Mouse (Mus musculus): Measurements from ENCODE around the gene Gm15446. TPM values are rescaled to one million over a fixed set of nuclear protein-coding genes. Genes with fewer than 3 reads are reported as not detected.
"Not testable (repeated sequence)": the region's sequence is repeated elsewhere in the genome, so short reads cannot be mapped to it uniquely, and the experiment has no call there.

The Gm15446 gene
- polyA plus RNA-seq (2014; fragmentation: Nextera tagmentation; extraction: Ambion mirVana) = 0.57 and 0.81 TPM in 2 replicates

- not testable (repeated sequence) for H3K27ac ChIP-seq (replicated peaks; ENCODE audit: low read depth, low read length); H3K9me3 ChIP-seq (ENCODE audit: control insufficient read depth, low read length); H3K36me3 ChIP-seq (ENCODE audit: control insufficient read depth, insufficient read depth, low read length); H3K27me3 ChIP-seq (replicated peaks; ENCODE audit: control insufficient read depth, insufficient read depth, low read length); H3K4me1 ChIP-seq (ENCODE audit: control insufficient read depth, insufficient read depth, low read length)
- peak within 1 kb of the TSS; percentile 63 for H3K9ac ChIP-seq (ENCODE audit: low read depth, low read length)
- peak; percentile 100 for ATAC-seq (ENCODE audit: low read depth)
- H3K4me3 ChIP-seq (ENCODE audit: low read depth, low read length) = peak within 1 kb of the TSS; percentile 50
- peak; percentile 93 for DNase-seq (ENCODE audit: low spot score)
- WGBS = under 1% methylated on average over 20 of the region's 22 CpGs
- peak within 1 kb of the TSS; percentile 54 for H3K4me2 ChIP-seq (ENCODE audit: low read depth, low read length)
Measured at GRCm38 (mm10) chr5:109923261-109924071, at the start of gene Gm15446. Gm15446 (plus strand) TSS chr5:109923400.

- H3K36me3 ChIP-seq (ENCODE audit: control insufficient read depth, insufficient read depth, low read length); H3K27me3 ChIP-seq (replicated peaks; ENCODE audit: control insufficient read depth, insufficient read depth, low read length); H3K4me1 ChIP-seq (ENCODE audit: control insufficient read depth, insufficient read depth, low read length); H3K27ac ChIP-seq (replicated peaks; ENCODE audit: low read depth, low read length); ATAC-seq (ENCODE audit: low read depth); DNase-seq (ENCODE audit: low spot score); H3K9me3 ChIP-seq (ENCODE audit: control insufficient read depth, low read length): not testable (repeated sequence)
- H3K4me2 ChIP-seq (ENCODE audit: low read depth, low read length) = peak overlapping the region; percentile 54
- WGBS = 19% methylated on average over 2 of the region's 2 CpGs
- peak overlapping the region; percentile 63 for H3K9ac ChIP-seq (ENCODE audit: low read depth, low read length)
- H3K4me3 ChIP-seq (ENCODE audit: low read depth, low read length) = peak overlapping the region; percentile 50
Measured at GRCm38 (mm10) chr5:109924129-109924528, 929 bp downstream of the Gm15446 start.

- no peaks in the 10 kb centered on the region for H3K27me3 ChIP-seq (replicated peaks; ENCODE audit: control insufficient read depth, insufficient read depth, low read length)
- H3K27ac ChIP-seq (replicated peaks; ENCODE audit: low read depth, low read length) = no peak overlapping the region
- no peak for DNase-seq (ENCODE audit: low spot score)
- no peak overlapping the region for H3K4me2 ChIP-seq (ENCODE audit: low read depth, low read length)
- no peaks in the 10 kb centered on the region for H3K9me3 ChIP-seq (ENCODE audit: control insufficient read depth, low read length)
- no peaks in the 10 kb centered on the region for H3K36me3 ChIP-seq (ENCODE audit: control insufficient read depth, insufficient read depth, low read length)
- no peak for ATAC-seq (ENCODE audit: low read depth)
- 0 out of 2 replicates have a peak, but pooled peaks cover 4% of the 10 kb centered on the region for H3K4me1 ChIP-seq (ENCODE audit: control insufficient read depth, insufficient read depth, low read length)
- no peak overlapping the region for H3K4me3 ChIP-seq (ENCODE audit: low read depth, low read length)
- no peak overlapping the region for H3K9ac ChIP-seq (ENCODE audit: low read depth, low read length)
Measured at GRCm38 (mm10) chr5:109924936-109925335, 1.7 kb downstream of the Gm15446 start.

- H3K4me3 ChIP-seq (ENCODE audit: low read depth, low read length) = no peak overlapping the region
- DNase-seq (ENCODE audit: low spot score) = no peak
- H3K27me3 ChIP-seq (replicated peaks; ENCODE audit: control insufficient read depth, insufficient read depth, low read length) = no peaks in the 10 kb centered on the region
- H3K4me1 ChIP-seq (ENCODE audit: control insufficient read depth, insufficient read depth, low read length) = no peaks in the 10 kb centered on the region
- H3K4me2 ChIP-seq (ENCODE audit: low read depth, low read length) = no peak overlapping the region
- H3K9me3 ChIP-seq (ENCODE audit: control insufficient read depth, low read length) = 0 out of 2 replicates have a peak, but pooled peaks cover 7% of the 10 kb centered on the region
- no peak for ATAC-seq (ENCODE audit: low read depth)
- H3K27ac ChIP-seq (replicated peaks; ENCODE audit: low read depth, low read length) = no peak overlapping the region
- H3K36me3 ChIP-seq (ENCODE audit: control insufficient read depth, insufficient read depth, low read length) = no peaks in the 10 kb centered on the region
- 72% methylated on average over 1 of the region's 1 CpGs for WGBS
- no peak overlapping the region for H3K9ac ChIP-seq (ENCODE audit: low read depth, low read length)
Measured at GRCm38 (mm10) chr5:109950281-109950680, 27.1 kb downstream of the Gm15446 start.

GRCm38 (mm10) chr5:109980743-109981142 lies 57.5 kb downstream of the Gm15446 start:
- WGBS = 85% methylated on average over 2 of the region's 2 CpGs
- ATAC-seq (ENCODE audit: low read depth); H3K9ac ChIP-seq (ENCODE audit: low read depth, low read length); H3K4me2 ChIP-seq (ENCODE audit: low read depth, low read length); H3K9me3 ChIP-seq (ENCODE audit: control insufficient read depth, low read length); H3K27ac ChIP-seq (replicated peaks; ENCODE audit: low read depth, low read length); H3K4me3 ChIP-seq (ENCODE audit: low read depth, low read length); H3K36me3 ChIP-seq (ENCODE audit: control insufficient read depth, insufficient read depth, low read length); DNase-seq (ENCODE audit: low spot score); H3K4me1 ChIP-seq (ENCODE audit: control insufficient read depth, insufficient read depth, low read length); H3K27me3 ChIP-seq (replicated peaks; ENCODE audit: control insufficient read depth, insufficient read depth, low read length): not testable (repeated sequence)

Other genes starting within 250 kb of the Gm15446 start
- 1.5 and 1.7 TPM in 2 replicates for gene 5430403G16Rik, start 232.4 kb upstream of the Gm15446 start, polyA plus RNA-seq (2014; fragmentation: Nextera tagmentation; extraction: Ambion mirVana)
- gene 4930522L14Rik, start 171.5 kb upstream of the Gm15446 start, polyA plus RNA-seq (2014; fragmentation: Nextera tagmentation; extraction: Ambion mirVana) = 7.5 and 7.7 TPM in 2 replicates
- gene Zfp932, start 73.1 kb downstream of the Gm15446 start, polyA plus RNA-seq (2014; fragmentation: Nextera tagmentation; extraction: Ambion mirVana) = 19.3 and 21.3 TPM in 2 replicates
- gene Gm17655, start 149.1 kb downstream of the Gm15446 start, polyA plus RNA-seq (2014; fragmentation: Nextera tagmentation; extraction: Ambion mirVana) = 2.1 and 3.6 TPM in 2 replicates
- gene Gm35315, start 171.0 kb downstream of the Gm15446 start, polyA plus RNA-seq (2014; fragmentation: Nextera tagmentation; extraction: Ambion mirVana) = 0.71 and 1.0 TPM in 2 replicates
- gene Plcxd1, start 176.6 kb downstream of the Gm15446 start, polyA plus RNA-seq (2014; fragmentation: Nextera tagmentation; extraction: Ambion mirVana) = 1.7 and 1.8 TPM in 2 replicates
- 25.8 and 28.2 TPM in 2 replicates for gene Gtpbp6, start 184.8 kb downstream of the Gm15446 start, polyA plus RNA-seq (2014; fragmentation: Nextera tagmentation; extraction: Ambion mirVana)
- 4.0 and 4.8 TPM in 2 replicates for gene Zfp605, start 186.7 kb downstream of the Gm15446 start, polyA plus RNA-seq (2014; fragmentation: Nextera tagmentation; extraction: Ambion mirVana)
- 35.6 and 38.7 TPM in 2 replicates for gene Chfr, start 212.4 kb downstream of the Gm15446 start, polyA plus RNA-seq (2014; fragmentation: Nextera tagmentation; extraction: Ambion mirVana)

Data from embryonic facial prominence, embryonic 14.5 days (tissue).